Mouse (Mus musculus) liver, postnatal 0 days (tissue): ENCODE measurements around the gene Myo7a.

ENCODE experiments used
- CTCF ChIP-seq: sonication (generic); IDR thresholded peaks from 2 replicates; pipeline ENCODE4 v1.5.1; 2016; ENCODE audit warnings: antibody characterized with exemption, low read depth
- EP300 ChIP-seq: IDR thresholded peaks from 2 replicates; pipeline ENCODE4 v1.6.1; 2016; ENCODE audit warnings: antibody characterized with exemption, low read depth, mild to moderate bottlenecking

- no peak for TF ChIP-seq CTCF
- TF ChIP-seq EP300: no peak
Observed at GRCm38 (mm10) chr7:98119961-98120232, 573 bp upstream of the Myo7a start.
